8 mouse cellular contexts compared by ENCODE assay signal in genomic region chr16:92057456-92057851, GRCm38 (mm10). TPM values are rescaled to one million over a fixed set of nuclear protein-coding genes. Genes with fewer than 3 reads are reported as not detected.
DNase-seq lines count a peak whose midpoint lies in the region; ATAC-seq and TF ChIP-seq lines count a peak whose summit lies in the region.

No protein-coding gene starts in this region.

- 0 out of 2 replicates have a peak, but pooled peaks have one; percentile 11 for ATAC-seq in heart, embryonic 15.5 days (replicated peaks; ENCODE audit: insufficient number of reproducible peaks, insufficient read depth, low FRiP score, low read depth)

- intact Hi-C loops in left cerebral cortex, postnatal 4 days (cut with DNase I), result loop anchor here (5.0 kb wide), 1 partner anchor 120 kb away; no protein-coding TSS in a partner anchor
- intact Hi-C loops in left cerebral cortex, postnatal 25 days (cut with DNase I), result loop anchor here (2.0 to 5.0 kb wide), 3 partner anchors 60 to 100 kb away; no protein-coding TSS in a partner anchor

- H3K4me3 ChIP-seq in cortical plate, adult 2 months (ENCODE audit: insufficient read depth, low read length), result peak overlapping the region; percentile 57
- H3K4me3 ChIP-seq in heart, embryonic 15.5 days, result peak overlapping the region; percentile 89
- H3K4me3 ChIP-seq in macrophage (ENCODE audit: inconsistent target), result peak overlapping the region; percentile 40

- H3K79me2 ChIP-seq in macrophage (ENCODE audit: inconsistent target), result peaks cover 14% of the 10 kb centered on the region

- DNase-seq in left cerebral cortex, postnatal 4 days, result peak; percentile 15
- no peak for DNase-seq in left cerebral cortex, postnatal 25 days (ENCODE audit: low spot score in 2 of 2)
- DNase-seq in adipocyte (ENCODE audit: low spot score), result no peak
- DNase-seq in adrenal gland, postnatal 4 days (ENCODE audit: low spot score in 2 of 2), result no peak
- DNase-seq in cerebellum, adult 11-12 months, result no peak

- no peak for TF ChIP-seq CTCF in cortical plate, adult 2 months (IDR thresholded peaks at IDR 0.05; ENCODE audit: extremely low read depth, insufficient read depth, low read length)

- peak overlapping the region; percentile 89 for H3K4me2 ChIP-seq in heart, embryonic 15.5 days

- H3K9me3 ChIP-seq in heart, embryonic 15.5 days (replicated peaks), result no peaks in the 10 kb centered on the region

- peaks cover 9% of the 10 kb centered on the region for H3K36me3 ChIP-seq in heart, embryonic 15.5 days
- no peaks in the 10 kb centered on the region for H3K36me3 ChIP-seq in macrophage (ENCODE audit: inconsistent target)

- peaks cover 5% of the 10 kb centered on the region; the same call in 1 of the 2 replicates for H3K4me1 ChIP-seq in cortical plate, adult 2 months (ENCODE audit: control insufficient read depth, insufficient read depth, low read length)
- peaks cover 24% of the 10 kb centered on the region for H3K4me1 ChIP-seq in heart, embryonic 15.5 days (replicated peaks)

- no peaks in the 10 kb centered on the region for H3K27me3 ChIP-seq in heart, embryonic 15.5 days

- H3K27ac ChIP-seq in cortical plate, adult 2 months (ENCODE audit: insufficient read depth, low read length), result peak overlapping the region; percentile 37
- peak overlapping the region; percentile 86 for H3K27ac ChIP-seq in heart, embryonic 15.5 days
- no peak overlapping the region for H3K27ac ChIP-seq in macrophage

- TF ChIP-seq POLR2A in cortical plate, adult 2 months (IDR thresholded peaks at IDR 0.05; ENCODE audit: extremely low read depth, insufficient read depth, low read length), result no peak

- H3K9ac ChIP-seq in heart, embryonic 15.5 days, result peak overlapping the region; percentile 82

- WGBS in heart, embryonic 15.5 days, result 2% methylated on average over 11 of the region's 11 CpGs
- 15% methylated on average over 11 of the region's 11 CpGs for WGBS in macrophage (ENCODE audit: missing documents)

RNA-seq across cellular contexts. Expression of gene Mrps6, which starts 0.6 kb away (rescaled TPM):
- total RNA-seq in left cerebral cortex, postnatal 4 days (2021), result 10 to 100 TPM; 62.1 to 68.9 TPM
- 10 to 100 TPM; 44.8 to 52.2 TPM for total RNA-seq in left cerebral cortex, postnatal 25 days (2021)
- 50.0 and 51.8 TPM in 2 replicates for polyA plus RNA-seq in cortical plate, adult 2 months (2012; rRNA removed)
- 99.4 and 106 TPM in 2 replicates for polyA plus RNA-seq in heart, embryonic 15.5 days (2015; fragmentation: Nextera tagmentation; extraction: Ambion mirVana)
- total RNA-seq in macrophage (2018; cell fraction: chromatin; rRNA removed), result 10 to 100 TPM in 9 of 26 experiments, 1 to 10 TPM in 17; 1.8 to 30.7 (median 6.1) TPM
- 10 to 100 TPM; 12.0 to 30.1 (median 19.2) TPM for total RNA-seq in macrophage (2018; cell fraction: cytosol; rRNA removed)
- total RNA-seq in macrophage (2018; cell fraction: nucleus; rRNA removed), result 10 to 100 TPM in 10 of 26 experiments, 1 to 10 TPM in 16; 2.7 to 27.7 (median 8.3) TPM
- polyA plus RNA-seq in macrophage (2018), result 18.9 to 32.5 TPM (median 22.6 TPM) in 3 replicates
- total RNA-seq in adrenal gland, postnatal 4 days (2021), result 10 to 100 TPM; 64.2 to 66.1 TPM

RNA-seq across cellular contexts. Expression of gene Gm49711, which starts 0.7 kb away (rescaled TPM):
- total RNA-seq in left cerebral cortex, postnatal 4 days (2021), result under 1 TPM; 0.36 to 0.52 TPM
- not detected for total RNA-seq in left cerebral cortex, postnatal 25 days (2021)
- polyA plus RNA-seq in cortical plate, adult 2 months (2012; rRNA removed), result 0.08 and 0.17 TPM in 2 replicates
- polyA plus RNA-seq in heart, embryonic 15.5 days (2015; fragmentation: Nextera tagmentation; extraction: Ambion mirVana), result 0.25 TPM in 1 of 2 replicates, not detected in the other
- not detected for total RNA-seq in macrophage (2018; cell fraction: chromatin; rRNA removed)
- under 1 TPM in 1 of 26 experiments, not detected in 25; 0.10 TPM for total RNA-seq in macrophage (2018; cell fraction: cytosol; rRNA removed)
- total RNA-seq in macrophage (2018; cell fraction: nucleus; rRNA removed), result under 1 TPM in 1 of 26 experiments, not detected in 25; 0.74 TPM
- polyA plus RNA-seq in macrophage (2018), result not detected in 3 replicates
- total RNA-seq in adrenal gland, postnatal 4 days (2021), result under 1 TPM in 1 of 2 experiments, not detected in 1; 0.37 TPM

RNA-seq across cellular contexts. Expression of gene Slc5a3, which starts 0.7 kb away (rescaled TPM):
- 10 to 100 TPM; 20.8 to 23.3 TPM for total RNA-seq in left cerebral cortex, postnatal 4 days (2021)
- 10 to 100 TPM; 30.8 to 31.7 TPM for total RNA-seq in left cerebral cortex, postnatal 25 days (2021)
- polyA plus RNA-seq in cortical plate, adult 2 months (2012; rRNA removed), result 5.0 and 5.1 TPM in 2 replicates
- polyA plus RNA-seq in heart, embryonic 15.5 days (2015; fragmentation: Nextera tagmentation; extraction: Ambion mirVana), result 3.1 and 4.2 TPM in 2 replicates
- total RNA-seq in macrophage (2018; cell fraction: chromatin; rRNA removed), result 10 to 100 TPM in 16 of 26 experiments, 1 to 10 TPM in 10; 5.4 to 84.0 (median 12.8) TPM
- total RNA-seq in macrophage (2018; cell fraction: cytosol; rRNA removed), result 1 to 10 TPM in 16 of 26 experiments, under 1 TPM in 10; 0.48 to 7.5 (median 1.5) TPM
- total RNA-seq in macrophage (2018; cell fraction: nucleus; rRNA removed), result 10 to 100 TPM in 13 of 26 experiments, 1 to 10 TPM in 13; 2.7 to 41.1 (median 8.5) TPM
- polyA plus RNA-seq in macrophage (2018), result 0.62 to 1.7 TPM (median 1.1 TPM) in 3 replicates
- total RNA-seq in adrenal gland, postnatal 4 days (2021), result 10 to 100 TPM; 15.7 to 20.8 TPM
